Mouse (Mus musculus) testis, adult 2 months (tissue): ENCODE data around the gene Methig1. TPM values are rescaled to one million over a fixed set of nuclear protein-coding genes. Genes with fewer than 3 reads are reported as not detected.
"Not testable (repeated sequence)": the region's sequence is repeated elsewhere in the genome, so short reads cannot be mapped to it uniquely, and the experiment has no call there.

Experiments used
- H3K27ac ChIP-seq: fragments of 200-500 bp; 2 replicates; pipeline ENCODE4 v1.5.1; 2012; ENCODE audit warnings: low read depth, low read length; ENCODE audit not compliant: control insufficient read depth, insufficient read depth
- H3K27me3 ChIP-seq: fragments of 200-500 bp; 2 replicates; pipeline ENCODE4 v1.6.1; 2012; ENCODE audit warnings: mild to moderate bottlenecking, low read length, moderate library complexity; ENCODE audit not compliant: control insufficient read depth, insufficient read depth
- H3K36me3 ChIP-seq: fragments of 200-500 bp; 2 replicates; pipeline ENCODE4 v1.6.1; 2012; ENCODE audit warnings: mild to moderate bottlenecking, low read length; ENCODE audit not compliant: control insufficient read depth, insufficient read depth
- H3K4me1 ChIP-seq: fragments of 200-500 bp; 2 replicates; pipeline ENCODE4 v1.6.1; 2012; ENCODE audit warnings: low read length; ENCODE audit not compliant: control insufficient read depth, insufficient read depth
- H3K4me3 ChIP-seq: fragments of 200-500 bp; 2 replicates; pipeline ENCODE4 v1.5.1; 2012; ENCODE audit warnings: low read depth, mild to moderate bottlenecking, low read length, moderate library complexity, mixed read lengths; ENCODE audit not compliant: control insufficient read depth
- CTCF ChIP-seq: fragments of 200-500 bp; IDR thresholded peaks from 2 replicates; pipeline ENCODE4 v1.5.1; 2012; ENCODE audit warnings: low read depth, mild to moderate bottlenecking, inconsistent platforms, low read length, moderate library complexity; ENCODE audit not compliant: control insufficient read depth, insufficient read depth, insufficient replicate concordance
- POLR2A ChIP-seq: fragments of 200-500 bp; IDR thresholded peaks from 2 replicates; pipeline ENCODE4 v1.6.1; 2012; ENCODE audit warnings: low read depth, mild to moderate bottlenecking, inconsistent platforms, low read length, moderate library complexity; ENCODE audit not compliant: control insufficient read depth
- polyA plus RNA-seq: library from polyadenylated mRNA; depleted of rRNA; stranded (reverse); fragments of >200 nt; gene quantifications from 2 replicates; pipeline ENCODE4 v1.2.3, GENCODE M21; 2012

Gene Methig1
- polyA plus RNA-seq, 1 experiment = not detected

GRCm38 (mm10) chr15:100314448-100315145 is 38.4 kb upstream of the Methig1 start:
- Histone ChIP-seq H3K4me1 (no peaks in the 10 kb centered on the region), H3K36me3 (no peaks in the 10 kb centered on the region), H3K27ac (no peak overlapping the region), H3K4me3 (no peak overlapping the region), H3K27me3 (no peaks in the 10 kb centered on the region)
- TF ChIP-seq POLR2A (no peak), CTCF (no peak)

GRCm38 (mm10) chr15:100318014-100318671 is 34.8 kb upstream of the Methig1 start:
- H3K27me3 ChIP-seq, H3K4me1 ChIP-seq, H3K4me3 ChIP-seq, H3K27ac ChIP-seq, H3K36me3 ChIP-seq: not testable (repeated sequence)

GRCm38 (mm10) chr15:100319884-100320283 is 33.1 kb upstream of the Methig1 start:
- Histone ChIP-seq H3K4me3 (no peak overlapping the region), H3K27ac (no peak overlapping the region), H3K4me1 (no peaks in the 10 kb centered on the region; the same call in 1 of the 2 replicates), H3K36me3 (no peaks in the 10 kb centered on the region), H3K27me3 (no peaks in the 10 kb centered on the region)
- TF ChIP-seq POLR2A = no peak
- TF ChIP-seq CTCF = no peak

GRCm38 (mm10) chr15:100320295-100320905 is 32.5 kb upstream of the Methig1 start:
- no peak overlapping the region for H3K27ac ChIP-seq

GRCm38 (mm10) chr15:100321134-100321533 is 31.8 kb upstream of the Methig1 start:
- no peak overlapping the region for H3K27ac ChIP-seq
- no peak overlapping the region for H3K4me3 ChIP-seq
- H3K36me3 ChIP-seq = no peaks in the 10 kb centered on the region
- no peaks in the 10 kb centered on the region for H3K27me3 ChIP-seq
- no peaks in the 10 kb centered on the region; the same call in 1 of the 2 replicates for H3K4me1 ChIP-seq
- TF ChIP-seq POLR2A = no peak
- no peak; the same call in 1 of the 2 replicates for TF ChIP-seq CTCF

More at GRCm38 (mm10) chr15:100320295-100320905, 32.5 kb upstream of the Methig1 start:
- H3K4me3 ChIP-seq = no peak overlapping the region
- no peak for TF ChIP-seq POLR2A
- TF ChIP-seq CTCF = no peak
- H3K36me3 ChIP-seq = no peaks in the 10 kb centered on the region
- H3K4me1 ChIP-seq = no peaks in the 10 kb centered on the region; the same call in 1 of the 2 replicates
- no peaks in the 10 kb centered on the region for H3K27me3 ChIP-seq

GRCm38 (mm10) chr15:100324021-100324591 is 28.8 kb upstream of the Methig1 start:
- H3K27ac ChIP-seq = no peak overlapping the region
- H3K4me3 ChIP-seq = no peak overlapping the region
- H3K27me3 ChIP-seq = no peaks in the 10 kb centered on the region
- no peaks in the 10 kb centered on the region for H3K36me3 ChIP-seq
- H3K4me1 ChIP-seq = no peaks in the 10 kb centered on the region; the same call in 1 of the 2 replicates
- TF ChIP-seq POLR2A = no peak
- no peak for TF ChIP-seq CTCF

GRCm38 (mm10) chr15:100325235-100325634 is 27.7 kb upstream of the Methig1 start:
- Histone ChIP-seq H3K27ac (no peak overlapping the region), H3K27me3 (no peaks in the 10 kb centered on the region)

GRCm38 (mm10) chr15:100328089-100328488 is 24.9 kb upstream of the Methig1 start:
- not testable (repeated sequence) for H3K27ac ChIP-seq, H3K4me1 ChIP-seq, H3K27me3 ChIP-seq, H3K4me3 ChIP-seq, H3K36me3 ChIP-seq

More at GRCm38 (mm10) chr15:100325235-100325634, 27.7 kb upstream of the Methig1 start:
- no peaks in the 10 kb centered on the region for H3K36me3 ChIP-seq
- H3K4me1 ChIP-seq = no peaks in the 10 kb centered on the region; the same call in 1 of the 2 replicates
- H3K4me3 ChIP-seq = no peak overlapping the region
- TF ChIP-seq CTCF (no peak), POLR2A (no peak)

GRCm38 (mm10) chr15:100329336-100329735 is 23.6 kb upstream of the Methig1 start:
- not testable (repeated sequence) for H3K36me3 ChIP-seq

More at GRCm38 (mm10) chr15:100329336-100329735, 23.6 kb upstream of the Methig1 start:
- H3K4me3 ChIP-seq, H3K27ac ChIP-seq, H3K4me1 ChIP-seq, H3K27me3 ChIP-seq: not testable (repeated sequence)
